Mouse (Mus musculus) ES-E14 (cell line): ENCODE measurements at regions not wholly inside any gene's neighbourhood (a gene's known extent, or its start where the extent isn't known, plus 50 kb on each side); places are given as distances from the start of the nearest gene placed in this dataset.
"Not testable (repeated sequence)": the region's sequence is repeated elsewhere in the genome, so short reads cannot be mapped to it uniquely, and the experiment has no call there.

Experiments
- DNase-seq: peaks from one replicate; pipeline ENCODE4 v3.0.0-alpha.2; 2013; ENCODE audit warnings: low read depth, low spot score
- H3K27ac ChIP-seq: 2 replicates; pipeline ENCODE4 v1.5.1; 2012; ENCODE audit warnings: low read depth, mild to moderate bottlenecking, low read length, moderate library complexity, mixed read lengths; ENCODE audit not compliant: poor library complexity, insufficient read depth, severe bottlenecking
- H3K36me3 ChIP-seq: 2 replicates; pipeline ENCODE4 v1.6.1; 2012; ENCODE audit warnings: mild to moderate bottlenecking, low read length, moderate library complexity, mixed read lengths; ENCODE audit not compliant: control insufficient read depth, poor library complexity, insufficient read depth, severe bottlenecking
- H3K4me1 ChIP-seq, 2 experiments: fragments of 150-350 bp in 1 of 2; sonication (generic) in 1 of 2; 2 replicates each; pipeline ENCODE4 v1.6.1; 2012; ENCODE audit warnings: low read length in 2 of 2, mild to moderate bottlenecking in 1 of 2, mixed read lengths in 1 of 2; ENCODE audit not compliant: control insufficient read depth in 2 of 2, insufficient read depth in 2 of 2, poor library complexity in 1 of 2
- H3K4me3 ChIP-seq, 2 experiments: fragments of 150-350 bp in 1 of 2; sonication (generic) in 1 of 2; 2 replicates each; pipeline ENCODE4 v1.5.1; 2012; ENCODE audit warnings: low read length in 2 of 2, low read depth in 1 of 2, mild to moderate bottlenecking in 1 of 2, mixed read lengths in 1 of 2; ENCODE audit not compliant: insufficient read depth in 1 of 2, poor library complexity in 1 of 2, severe bottlenecking in 1 of 2
- H3K9ac ChIP-seq: 2 replicates; pipeline ENCODE4 v1.6.1; 2012; ENCODE audit warnings: low read depth, mild to moderate bottlenecking, low read length, mixed read lengths; ENCODE audit not compliant: poor library complexity, insufficient read depth, severe bottlenecking
- H3K9me3 ChIP-seq: fragments of 150-350 bp; sonication (generic); 2 replicates; pipeline ENCODE4 v1.6.1; 2012; ENCODE audit warnings: low read depth, mild to moderate bottlenecking, low read length; ENCODE audit not compliant: control insufficient read depth, insufficient read depth
- CHD2 ChIP-seq: IDR thresholded peaks from 2 replicates; pipeline ENCODE4 v1.6.1; 2014; ENCODE audit warnings: mild to moderate bottlenecking, low read depth, low read length, inconsistent platforms
- HCFC1 ChIP-seq: IDR thresholded peaks from 2 replicates; pipeline ENCODE4 v1.6.1; 2012; ENCODE audit warnings: low read length, inconsistent platforms, borderline replicate concordance; ENCODE audit not compliant: insufficient read depth
- MAFK ChIP-seq: IDR thresholded peaks from 2 replicates; pipeline ENCODE4 v1.6.1; 2014; ENCODE audit warnings: mild to moderate bottlenecking, low read depth, low read length, inconsistent platforms; ENCODE audit not compliant: insufficient read depth
- ZC3H11A ChIP-seq: IDR thresholded peaks from 2 replicates; pipeline ENCODE4 v1.6.1; 2012; ENCODE audit warnings: low read depth, mild to moderate bottlenecking, inconsistent platforms, low read length, borderline replicate concordance
- ZNF384 ChIP-seq: IDR thresholded peaks from 2 replicates; pipeline ENCODE4 v1.6.1; 2012; ENCODE audit warnings: low read depth, low read length, inconsistent platforms
- in situ Hi-C, 2 experiments: fragments of 600-800 bp; cut with MboI; formaldehyde crosslinking; loops; one replicate each; pipeline ENCODE4 v1.15.1; 2025; ENCODE audit warnings: low sequenced_read_pairs in 2 of 2, inconsistent platforms in 1 of 2; ENCODE audit not compliant: unreplicated experiment in 2 of 2

DNA sequence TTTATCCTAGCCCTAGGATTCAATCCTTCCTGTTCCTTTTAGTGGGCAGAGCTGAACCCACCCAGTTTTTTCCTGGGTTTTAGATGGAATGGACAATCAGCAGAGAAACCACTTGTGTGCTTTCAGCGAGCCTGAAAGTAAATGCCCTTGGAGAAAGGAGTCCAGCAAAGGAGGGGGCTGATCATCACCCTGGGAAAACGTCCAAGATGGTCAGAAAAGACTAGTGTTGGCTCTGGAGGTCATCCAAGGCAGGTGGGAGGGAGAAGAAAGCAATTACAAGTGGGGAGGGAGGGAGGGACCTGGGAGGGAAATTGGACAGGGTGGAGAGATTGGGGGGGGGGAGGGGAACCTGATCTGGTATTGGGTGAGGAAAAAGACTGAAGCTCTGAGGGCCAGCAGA, 55.6 kb upstream of the Zfp366 start:
- no peak overlapping the region for H3K27ac ChIP-seq
- TF ChIP-seq ZNF384, result no peak
- TF ChIP-seq ZC3H11A, result no peak
- TF ChIP-seq CHD2, result no peak
- TF ChIP-seq HCFC1, result no peak
- TF ChIP-seq MAFK, result no peak
- no peaks in the 10 kb centered on the region; the same call in 1 of the 2 replicates for H3K36me3 ChIP-seq
- no peak overlapping the region for H3K9ac ChIP-seq
- in situ Hi-C loops, result no loop called here
- no peaks in the 10 kb centered on the region; a peak in 1 of 4 replicates for H3K4me1 ChIP-seq
- H3K4me3 ChIP-seq, result no peak overlapping the region
- H3K9me3 ChIP-seq, result peaks cover 20% of the 10 kb centered on the region; the same call in 1 of the 2 replicates
- DNase-seq, result no peak

DNA sequence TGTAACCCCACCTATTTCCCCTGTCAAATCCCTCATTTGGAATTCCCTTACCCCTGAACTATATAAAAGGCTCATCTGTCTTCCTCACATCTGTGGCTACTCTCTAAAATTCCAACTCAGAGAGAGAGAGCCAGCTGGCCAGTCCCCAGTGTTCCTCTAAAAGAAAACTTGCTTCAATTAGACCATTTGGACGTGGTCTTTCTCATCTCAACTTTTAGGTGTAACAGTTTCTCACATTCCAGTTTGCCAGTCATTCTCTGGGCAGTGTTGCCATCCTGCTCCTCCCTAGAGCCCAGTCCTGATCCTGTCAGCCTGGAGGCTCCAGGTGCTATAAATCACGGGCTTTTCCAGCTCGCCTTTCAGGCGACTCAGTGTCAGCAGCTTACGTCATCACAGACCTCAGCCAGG, 56.3 kb upstream of the Zfp366 start:
- in situ Hi-C loops, result no loop called here
- Histone ChIP-seq H3K27ac (no peak overlapping the region), H3K4me3 (no peak overlapping the region), H3K36me3 (no peaks in the 10 kb centered on the region; the same call in 1 of the 2 replicates), H3K9ac (no peak overlapping the region), H3K9me3 (peaks cover 20% of the 10 kb centered on the region; the same call in 1 of the 2 replicates), H3K4me1 (no peaks in the 10 kb centered on the region; a peak in 1 of 4 replicates)
- no peak for DNase-seq
- TF ChIP-seq HCFC1 (no peak), CHD2 (no peak), MAFK (no peak), ZC3H11A (no peak)

- TF ChIP-seq HCFC1, result no peak
- no peak for TF ChIP-seq ZC3H11A
- TF ChIP-seq MAFK, result no peak
- TF ChIP-seq ZNF384, result no peak
- no peak for TF ChIP-seq CHD2
- no peak overlapping the region for H3K9ac ChIP-seq
- in situ Hi-C loops, result no loop called here
- H3K27ac ChIP-seq, result no peak overlapping the region
- no peaks in the 10 kb centered on the region; a peak in 1 of 4 replicates for H3K4me1 ChIP-seq
- H3K9me3 ChIP-seq, result peaks cover 20% of the 10 kb centered on the region; the same call in 1 of the 2 replicates
- no peak for DNase-seq
- H3K36me3 ChIP-seq, result no peaks in the 10 kb centered on the region; the same call in 1 of the 2 replicates
- H3K4me3 ChIP-seq, result no peak overlapping the region
Measured at GRCm38 (mm10) chr13:99127716-99128115, 56.9 kb upstream of the Zfp366 start.

DNA sequence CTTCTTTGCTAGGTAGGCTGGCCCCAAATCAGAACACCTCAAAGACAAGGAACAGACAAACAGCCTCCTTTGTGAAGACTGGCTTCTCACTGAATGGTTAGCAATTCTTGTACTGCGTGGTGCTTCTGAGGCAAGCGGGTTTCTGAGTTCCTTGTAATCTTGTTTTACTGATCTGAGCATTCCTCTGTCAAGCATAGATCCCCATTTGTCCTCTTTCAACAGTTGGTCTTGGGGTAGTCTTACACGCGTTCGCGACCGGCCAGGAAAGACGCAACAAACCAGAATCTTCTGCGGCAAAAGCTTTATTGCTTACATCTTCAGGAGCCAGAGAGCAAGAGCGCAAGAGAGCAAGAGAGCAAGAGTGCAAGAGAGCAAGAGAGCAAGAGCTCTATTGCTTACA, 57.7 kb upstream of the Zfp366 start:
- H3K27ac ChIP-seq, H3K9ac ChIP-seq, DNase-seq, H3K36me3 ChIP-seq, H3K4me3 ChIP-seq, H3K4me1 ChIP-seq, in situ Hi-C loops: not testable (repeated sequence)
- H3K9me3 ChIP-seq, result peaks cover 20% of the 10 kb centered on the region; the same call in 1 of the 2 replicates

GRCm38 (mm10) chr13:99126538-99126937, 58.1 kb upstream of the Zfp366 start:
- in situ Hi-C loops, result no loop called here

More at GRCm38 (mm10) chr13:99126538-99126937, 58.1 kb upstream of the Zfp366 start:
- H3K36me3 ChIP-seq, result no peaks in the 10 kb centered on the region; the same call in 1 of the 2 replicates
- peaks cover 20% of the 10 kb centered on the region; the same call in 1 of the 2 replicates for H3K9me3 ChIP-seq
- TF ChIP-seq MAFK, result no peak
- TF ChIP-seq CHD2, result no peak
- no peak for TF ChIP-seq HCFC1
- no peak for TF ChIP-seq ZC3H11A
- no peak for TF ChIP-seq ZNF384
- H3K4me3 ChIP-seq, result no peak overlapping the region
- DNase-seq, result no peak
- H3K4me1 ChIP-seq, result no peaks in the 10 kb centered on the region; a peak in 1 of 4 replicates
- no peak overlapping the region for H3K27ac ChIP-seq
- H3K9ac ChIP-seq, result no peak overlapping the region
